Mouse (Mus musculus): ENCODE measurements around the gene Itpkc. TPM values are rescaled to one million over a fixed set of nuclear protein-coding genes. Genes with fewer than 3 reads are reported as not detected.

Gene Itpkc
- 6.6 and 8.1 TPM in 2 replicates for polyA plus RNA-seq (2014; fragmentation: Nextera tagmentation; extraction: Ambion mirVana)

DNA sequence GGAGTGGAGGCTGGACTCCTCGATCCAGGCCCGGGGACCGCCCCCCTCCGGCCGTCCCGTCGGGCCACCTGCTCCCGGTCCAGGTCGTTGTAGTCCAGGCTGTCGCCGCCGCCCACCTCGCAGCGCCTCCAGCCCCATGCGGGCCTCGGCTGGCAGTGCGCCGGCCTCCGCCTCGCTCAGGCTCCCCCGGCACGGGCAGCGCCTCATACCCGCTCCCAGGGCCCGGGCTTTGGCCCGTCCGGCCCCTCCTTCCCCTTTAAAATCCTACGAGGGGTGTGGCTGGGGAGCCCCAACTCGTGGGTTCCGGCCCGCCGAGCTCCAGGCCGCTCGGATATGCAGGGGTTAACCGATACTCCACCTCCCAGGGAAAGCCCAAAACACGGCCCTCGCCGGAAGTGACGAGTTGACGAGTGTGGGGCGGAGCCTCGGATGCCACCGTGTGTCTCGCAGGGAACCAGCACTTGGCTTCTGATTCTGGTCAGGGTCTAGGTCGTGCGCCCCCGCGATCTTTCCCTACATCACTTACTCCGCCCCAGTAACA is at the start of gene Itpkc:
TSS of gene Itpkc (minus strand) at position 381 of the 541 bp plus-strand sequence.
- Histone ChIP-seq H3K9ac (ENCODE audit: low read length) (peak within 1 kb of the TSS; percentile 87), H3K4me2 (ENCODE audit: low read depth, low read length, severe bottlenecking) (peak within 1 kb of the TSS; percentile 86), H3K9me3 (ENCODE audit: control insufficient read depth, low read length) (no peaks in the 10 kb centered on the region), H3K27ac (ENCODE audit: low read depth, low read length) (peak within 1 kb of the TSS; percentile 63; the same call in 1 of the 2 replicates), H3K4me3 (ENCODE audit: low read depth, low read length) (peak within 1 kb of the TSS; percentile 84), H3K4me1 (replicated peaks; ENCODE audit: control insufficient read depth, insufficient read depth, low read length) (peaks cover 11% of the 10 kb centered on the region), H3K27me3 (ENCODE audit: control insufficient read depth, insufficient read depth, low read length) (no peaks in the 10 kb centered on the region), H3K36me3 (ENCODE audit: control insufficient read depth, insufficient read depth, low read length) (no peaks in the 10 kb centered on the region)
- DNase-seq (ENCODE audit: low spot score) (peak; percentile 96), ATAC-seq (replicated peaks; ENCODE audit: low FRiP score) (peak; percentile 83)
- WGBS, result under 1% methylated on average over 49 of the region's 49 CpGs

DNA sequence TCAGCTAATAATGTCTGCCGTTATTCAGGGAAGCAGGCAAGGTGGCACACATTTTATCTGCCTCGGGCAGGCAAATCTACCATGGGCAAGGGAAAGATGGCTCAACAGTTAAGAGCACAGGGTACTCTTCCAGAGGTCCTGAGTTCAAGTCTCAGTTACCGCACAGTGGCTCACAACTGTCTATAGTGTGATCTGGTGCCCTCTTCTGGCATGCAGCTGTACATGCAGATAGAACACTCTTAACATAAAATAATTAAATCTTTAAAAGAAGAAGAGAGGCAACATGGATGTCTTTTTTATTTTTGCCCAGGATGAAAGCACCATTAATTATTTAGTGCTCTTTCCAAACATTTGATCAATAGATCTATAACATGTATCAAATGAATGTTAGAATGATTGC is 48.7 kb upstream of the Itpkc start:
- Histone ChIP-seq H3K9me3 (ENCODE audit: control insufficient read depth, low read length) (no peaks in the 10 kb centered on the region), H3K9ac (ENCODE audit: low read length) (no peak overlapping the region), H3K27me3 (ENCODE audit: control insufficient read depth, insufficient read depth, low read length) (no peaks in the 10 kb centered on the region), H3K4me3 (ENCODE audit: low read depth, low read length) (no peak overlapping the region), H3K36me3 (ENCODE audit: control insufficient read depth, insufficient read depth, low read length) (peaks cover 13% of the 10 kb centered on the region), H3K4me1 (replicated peaks; ENCODE audit: control insufficient read depth, insufficient read depth, low read length) (no peaks in the 10 kb centered on the region), H3K27ac (ENCODE audit: low read depth, low read length) (no peak overlapping the region), H3K4me2 (ENCODE audit: low read depth, low read length, severe bottlenecking) (no peak overlapping the region)
- ATAC-seq (replicated peaks; ENCODE audit: low FRiP score) (no peak), DNase-seq (ENCODE audit: low spot score) (no peak)
- WGBS, result 89% methylated on average over 3 of the region's 3 CpGs

DNA sequence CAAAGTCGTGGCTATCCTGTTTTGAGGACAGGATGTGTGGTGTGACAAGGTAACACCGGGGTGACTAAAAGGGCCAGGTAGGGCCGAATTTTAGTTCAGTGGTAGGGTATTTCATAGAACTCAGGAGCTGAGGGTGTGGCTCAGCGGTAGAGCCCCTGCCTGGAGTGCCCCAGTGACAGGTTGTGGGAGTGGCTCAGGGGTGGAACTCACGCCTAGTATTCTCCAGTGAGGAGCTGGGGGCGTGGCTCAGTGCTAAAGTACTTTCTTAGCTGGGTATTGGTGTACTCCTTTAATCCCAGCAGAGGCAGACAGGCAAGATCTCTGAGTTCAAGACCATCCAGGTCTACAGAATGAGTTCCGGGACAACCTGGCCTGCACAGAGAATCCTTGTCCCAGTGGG is 47.6 kb upstream of the Itpkc start:
- no peak overlapping the region for H3K9ac ChIP-seq (ENCODE audit: low read length)
- no peak overlapping the region for H3K4me2 ChIP-seq (ENCODE audit: low read depth, low read length, severe bottlenecking)
- H3K27ac ChIP-seq (ENCODE audit: low read depth, low read length), result no peak overlapping the region
- no peaks in the 10 kb centered on the region for H3K27me3 ChIP-seq (ENCODE audit: control insufficient read depth, insufficient read depth, low read length)
- peaks cover 13% of the 10 kb centered on the region for H3K36me3 ChIP-seq (ENCODE audit: control insufficient read depth, insufficient read depth, low read length)
- H3K4me3 ChIP-seq (ENCODE audit: low read depth, low read length), result no peak overlapping the region
- no peaks in the 10 kb centered on the region for H3K4me1 ChIP-seq (replicated peaks; ENCODE audit: control insufficient read depth, insufficient read depth, low read length)
- DNase-seq (ENCODE audit: low spot score) (no peak), ATAC-seq (replicated peaks; ENCODE audit: low FRiP score) (no peak)
- H3K9me3 ChIP-seq (ENCODE audit: control insufficient read depth, low read length), result no peaks in the 10 kb centered on the region
- 68% methylated on average over 7 of the region's 7 CpGs for WGBS

DNA sequence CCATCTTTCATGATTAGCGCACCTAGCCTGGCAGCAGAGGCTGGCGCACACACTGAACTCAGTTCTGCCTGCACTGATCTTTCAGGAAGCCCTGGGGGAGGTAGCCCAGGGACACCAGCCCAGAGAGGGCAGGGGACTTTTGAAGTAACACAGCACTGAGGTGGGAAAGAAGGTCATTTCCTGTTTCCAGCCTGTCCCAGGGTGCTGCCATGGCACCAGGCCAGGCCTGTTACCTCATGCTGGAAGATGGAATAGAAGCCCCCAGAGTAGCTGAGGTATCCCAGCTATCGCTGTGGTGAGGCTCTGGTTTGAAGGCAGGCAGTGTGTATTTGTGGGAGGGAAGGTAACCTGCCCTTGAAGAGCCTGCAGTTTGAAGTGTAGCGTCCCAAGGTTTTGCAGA is 46.5 kb upstream of the Itpkc start:
- ATAC-seq (replicated peaks; ENCODE audit: low FRiP score) (no peak), DNase-seq (ENCODE audit: low spot score) (no peak)
- Histone ChIP-seq H3K9ac (ENCODE audit: low read length) (no peak overlapping the region), H3K36me3 (ENCODE audit: control insufficient read depth, insufficient read depth, low read length) (peaks cover 10% of the 10 kb centered on the region), H3K4me2 (ENCODE audit: low read depth, low read length, severe bottlenecking) (no peak overlapping the region), H3K4me3 (ENCODE audit: low read depth, low read length) (no peak overlapping the region), H3K27ac (ENCODE audit: low read depth, low read length) (no peak overlapping the region), H3K9me3 (ENCODE audit: control insufficient read depth, low read length) (no peaks in the 10 kb centered on the region), H3K4me1 (replicated peaks; ENCODE audit: control insufficient read depth, insufficient read depth, low read length) (no peaks in the 10 kb centered on the region), H3K27me3 (ENCODE audit: control insufficient read depth, insufficient read depth, low read length) (no peaks in the 10 kb centered on the region)
- 95% methylated on average over 4 of the region's 4 CpGs for WGBS

DNA sequence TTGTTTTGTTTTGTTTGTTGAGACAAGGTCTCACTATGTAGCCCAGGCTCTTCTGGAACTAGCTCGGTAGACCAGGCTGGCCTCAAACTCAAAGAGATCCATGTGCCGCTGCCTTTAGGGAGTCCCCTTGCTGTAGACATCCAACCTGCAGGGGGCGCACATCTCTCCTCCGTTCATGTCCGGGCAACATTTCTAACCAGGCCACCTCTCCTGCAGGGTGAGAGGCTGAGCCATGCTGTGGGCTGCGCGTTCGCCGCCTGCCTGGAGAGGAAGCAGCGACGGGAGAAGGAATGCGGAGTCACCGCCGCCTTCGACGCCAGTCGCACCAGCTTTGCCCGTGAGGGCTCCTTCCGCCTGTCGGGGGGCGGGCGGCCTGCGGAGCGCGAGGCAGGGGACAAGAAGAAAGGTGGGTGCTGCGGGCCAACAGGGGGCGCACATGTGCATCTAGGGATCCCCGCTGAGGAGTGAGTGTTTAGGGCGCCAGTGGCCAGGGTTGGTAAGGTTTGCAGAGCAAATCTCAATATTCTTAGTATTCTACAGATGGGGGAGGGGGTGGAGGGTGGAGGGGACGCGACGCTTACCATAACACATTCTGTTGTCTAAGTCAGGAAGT is 45.4 kb upstream of the Itpkc start:
- Histone ChIP-seq H3K36me3 (ENCODE audit: control insufficient read depth, insufficient read depth, low read length) (peaks cover 14% of the 10 kb centered on the region), H3K4me3 (ENCODE audit: low read depth, low read length) (no peak overlapping the region), H3K9ac (ENCODE audit: low read length) (no peak overlapping the region), H3K4me2 (ENCODE audit: low read depth, low read length, severe bottlenecking) (no peak overlapping the region), H3K27me3 (ENCODE audit: control insufficient read depth, insufficient read depth, low read length) (no peaks in the 10 kb centered on the region), H3K27ac (ENCODE audit: low read depth, low read length) (no peak overlapping the region), H3K4me1 (replicated peaks; ENCODE audit: control insufficient read depth, insufficient read depth, low read length) (no peaks in the 10 kb centered on the region), H3K9me3 (ENCODE audit: control insufficient read depth, low read length) (no peaks in the 10 kb centered on the region)
- DNase-seq (ENCODE audit: low spot score) (peak; percentile 79), ATAC-seq (replicated peaks; ENCODE audit: low FRiP score) (no peak)
- whole genome bisulfite sequencing, result 51% methylated on average over 32 of the region's 32 CpGs

DNA sequence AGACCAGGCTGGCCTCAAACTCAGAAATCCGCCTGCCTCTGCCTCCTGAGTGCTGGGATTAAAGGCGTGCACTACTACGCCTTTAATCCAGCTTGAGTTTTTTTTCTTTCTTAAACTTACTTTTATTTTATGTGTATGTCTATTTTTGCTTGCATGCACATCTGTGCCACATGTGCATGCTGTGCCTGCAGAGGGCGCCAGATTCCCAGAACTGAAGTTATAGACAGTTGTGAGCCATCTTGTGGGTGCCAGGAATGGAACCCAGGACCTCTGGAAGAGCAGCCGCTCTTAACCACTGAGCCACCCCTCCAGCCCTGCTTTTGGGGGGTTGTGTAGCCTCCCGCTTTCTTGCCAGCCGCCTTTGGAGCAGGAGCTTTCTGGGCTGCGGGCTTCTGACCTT is 43.0 kb upstream of the Itpkc start:
- WGBS, result 91% methylated on average over 8 of the region's 8 CpGs
- DNase-seq (ENCODE audit: low spot score) (no peak), ATAC-seq (replicated peaks; ENCODE audit: low FRiP score) (no peak)
- no peak overlapping the region for H3K4me3 ChIP-seq (ENCODE audit: low read depth, low read length)
- no peak overlapping the region for H3K4me2 ChIP-seq (ENCODE audit: low read depth, low read length, severe bottlenecking)
- H3K27ac ChIP-seq (ENCODE audit: low read depth, low read length), result no peak overlapping the region
- H3K4me1 ChIP-seq (replicated peaks; ENCODE audit: control insufficient read depth, insufficient read depth, low read length), result no peaks in the 10 kb centered on the region
- no peak overlapping the region for H3K9ac ChIP-seq (ENCODE audit: low read length)
- H3K27me3 ChIP-seq (ENCODE audit: control insufficient read depth, insufficient read depth, low read length), result no peaks in the 10 kb centered on the region
- peaks cover 10% of the 10 kb centered on the region for H3K36me3 ChIP-seq (ENCODE audit: control insufficient read depth, insufficient read depth, low read length)
- no peaks in the 10 kb centered on the region for H3K9me3 ChIP-seq (ENCODE audit: control insufficient read depth, low read length)

DNA sequence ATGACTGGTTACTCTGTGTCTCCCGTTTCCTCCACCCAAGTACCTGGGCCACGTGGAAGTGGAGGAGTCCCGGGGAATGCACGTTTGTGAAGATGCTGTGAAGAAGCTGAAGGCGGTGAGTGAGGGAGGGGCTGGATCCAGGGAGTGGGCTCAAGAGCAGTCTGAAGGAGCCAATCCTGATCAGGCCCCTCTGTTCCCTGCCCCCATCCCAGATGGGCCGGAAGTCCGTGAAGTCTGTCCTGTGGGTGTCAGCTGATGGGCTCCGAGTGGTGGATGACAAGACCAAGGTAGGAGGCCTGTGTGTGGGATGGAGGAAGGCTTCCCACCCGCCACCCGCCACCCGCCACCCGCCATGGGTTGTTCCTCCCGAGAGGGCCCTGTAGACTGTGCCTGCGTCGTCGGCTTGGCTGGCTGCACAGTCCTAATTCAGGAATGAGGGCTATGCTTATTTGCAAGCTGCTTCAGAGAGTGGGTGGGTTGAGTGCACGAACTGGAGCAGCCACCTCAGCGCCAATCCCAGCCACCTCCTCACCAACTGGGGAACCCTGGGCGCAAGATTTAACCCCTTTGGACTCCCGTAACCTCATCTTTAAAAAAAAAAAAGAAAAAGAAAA is 38.2 kb upstream of the Itpkc start:
- 84% methylated on average over 20 of the region's 20 CpGs for WGBS
- no peak overlapping the region for H3K9ac ChIP-seq (ENCODE audit: low read length)

DNA sequence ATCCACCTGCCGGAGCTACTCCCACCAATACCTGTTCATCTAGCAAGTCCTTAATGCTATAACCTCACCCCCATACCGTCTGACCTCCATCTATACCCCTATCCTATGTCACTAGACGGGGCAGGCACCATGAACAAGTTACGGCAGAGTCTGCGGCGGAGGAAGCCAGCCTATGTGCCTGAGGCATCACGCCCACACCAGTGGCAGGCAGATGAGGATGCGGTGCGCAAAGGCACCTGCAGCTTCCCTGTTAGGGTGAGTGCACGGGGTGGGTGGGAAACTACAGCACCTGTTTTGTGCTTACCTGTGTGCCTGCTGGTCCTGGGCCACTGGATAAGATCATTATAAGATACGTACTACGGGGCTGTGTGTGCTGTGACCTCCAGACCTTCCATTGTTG is 36.3 kb upstream of the Itpkc start:
- ATAC-seq (replicated peaks; ENCODE audit: low FRiP score), result no peak
- WGBS, result 93% methylated on average over 12 of the region's 12 CpGs

More for the DNA sequence above, 38.2 kb upstream of the Itpkc start:
- H3K27me3 ChIP-seq (ENCODE audit: control insufficient read depth, insufficient read depth, low read length), result no peaks in the 10 kb centered on the region
- H3K4me2 ChIP-seq (ENCODE audit: low read depth, low read length, severe bottlenecking), result no peak overlapping the region
- no peak for DNase-seq (ENCODE audit: low spot score)
- no peaks in the 10 kb centered on the region for H3K9me3 ChIP-seq (ENCODE audit: control insufficient read depth, low read length)
- H3K4me3 ChIP-seq (ENCODE audit: low read depth, low read length), result no peak overlapping the region
- no peak for ATAC-seq (replicated peaks; ENCODE audit: low FRiP score)
- no peaks in the 10 kb centered on the region for H3K4me1 ChIP-seq (replicated peaks; ENCODE audit: control insufficient read depth, insufficient read depth, low read length)
- H3K27ac ChIP-seq (ENCODE audit: low read depth, low read length), result no peak overlapping the region
- H3K36me3 ChIP-seq (ENCODE audit: control insufficient read depth, insufficient read depth, low read length), result peaks cover 10% of the 10 kb centered on the region

More for the DNA sequence above, 36.3 kb upstream of the Itpkc start:
- Histone ChIP-seq H3K27me3 (ENCODE audit: control insufficient read depth, insufficient read depth, low read length) (no peaks in the 10 kb centered on the region), H3K36me3 (ENCODE audit: control insufficient read depth, insufficient read depth, low read length) (peaks cover 6% of the 10 kb centered on the region), H3K4me2 (ENCODE audit: low read depth, low read length, severe bottlenecking) (no peak overlapping the region), H3K27ac (ENCODE audit: low read depth, low read length) (no peak overlapping the region), H3K9me3 (ENCODE audit: control insufficient read depth, low read length) (no peaks in the 10 kb centered on the region), H3K4me3 (ENCODE audit: low read depth, low read length) (no peak overlapping the region), H3K9ac (ENCODE audit: low read length) (no peak overlapping the region), H3K4me1 (replicated peaks; ENCODE audit: control insufficient read depth, insufficient read depth, low read length) (peaks cover 5% of the 10 kb centered on the region; the same call in 1 of the 2 replicates)
- no peak for DNase-seq (ENCODE audit: low spot score)

Measured in forebrain, embryonic 11.5 days (tissue).